Mouse (Mus musculus): ENCODE measurements at regions not wholly inside any gene's neighbourhood (a gene's known extent, or its start where the extent isn't known, plus 50 kb on each side); places are given as distances from the start of the nearest gene placed in this dataset.

GRCm38 (mm10) chr4:62808553-62808950 lies 156.8 kb upstream of the Zfp618 start:
- no peak for DNase-seq (ENCODE audit: low read depth)

GRCm38 (mm10) chr4:62809048-62809447 lies 156.3 kb upstream of the Zfp618 start:
- no peak for DNase-seq (ENCODE audit: low read depth)

GRCm38 (mm10) chr4:62819889-62820288 lies 145.5 kb upstream of the Zfp618 start:
- DNase-seq (ENCODE audit: low read depth): no peak

- no peak for DNase-seq (ENCODE audit: low read depth)
Measured at GRCm38 (mm10) chr4:62821288-62821687, 144.1 kb upstream of the Zfp618 start.

GRCm38 (mm10) chr4:62822568-62822967 lies 142.8 kb upstream of the Zfp618 start:
- DNase-seq (ENCODE audit: low read depth): peak; percentile 76

GRCm38 (mm10) chr4:62823082-62823481 lies 142.3 kb upstream of the Zfp618 start:
- DNase-seq (ENCODE audit: low read depth): no peak

- DNase-seq (ENCODE audit: low read depth): no peak
Measured at GRCm38 (mm10) chr4:62823555-62824250, 141.7 kb upstream of the Zfp618 start.

GRCm38 (mm10) chr4:62824581-62824980 lies 140.8 kb upstream of the Zfp618 start:
- no peak for DNase-seq (ENCODE audit: low read depth)

GRCm38 (mm10) chr4:62825256-62825655 lies 140.1 kb upstream of the Zfp618 start:
- no peak for DNase-seq (ENCODE audit: low read depth)

- DNase-seq (ENCODE audit: low read depth): no peak
Measured at GRCm38 (mm10) chr4:62828963-62829362, 136.4 kb upstream of the Zfp618 start.

- peak; percentile 61 for DNase-seq (ENCODE audit: low read depth)
Measured at GRCm38 (mm10) chr4:62833944-62834343, 131.4 kb upstream of the Zfp618 start.

GRCm38 (mm10) chr4:62836875-62837274 lies 128.5 kb upstream of the Zfp618 start:
- no peak for DNase-seq (ENCODE audit: low read depth)

- no peak for DNase-seq (ENCODE audit: low read depth)
Measured at GRCm38 (mm10) chr4:62850526-62850925, 114.8 kb upstream of the Zfp618 start.

GRCm38 (mm10) chr4:62853335-62853734 lies 112.0 kb upstream of the Zfp618 start:
- peak; percentile 38 for DNase-seq (ENCODE audit: low read depth)

GRCm38 (mm10) chr4:62856406-62856805 lies 109.0 kb upstream of the Zfp618 start:
- DNase-seq (ENCODE audit: low read depth): no peak

- no peak for DNase-seq (ENCODE audit: low read depth)
Measured at GRCm38 (mm10) chr4:62862756-62863155, 102.6 kb upstream of the Zfp618 start.

- DNase-seq (ENCODE audit: low read depth): no peak
Measured at GRCm38 (mm10) chr4:62870391-62870983, 94.9 kb upstream of the Zfp618 start.

GRCm38 (mm10) chr4:62872562-62872961 lies 92.8 kb upstream of the Zfp618 start:
- DNase-seq (ENCODE audit: low read depth): no peak

- DNase-seq (ENCODE audit: low read depth): no peak
Measured at GRCm38 (mm10) chr4:62873986-62874385, 91.4 kb upstream of the Zfp618 start.

- DNase-seq (ENCODE audit: low read depth): no peak
Measured at GRCm38 (mm10) chr4:62878063-62878462, 87.3 kb upstream of the Zfp618 start.

GRCm38 (mm10) chr4:62878927-62879326 lies 86.4 kb upstream of the Zfp618 start:
- no peak for DNase-seq (ENCODE audit: low read depth)

- DNase-seq (ENCODE audit: low read depth): peak; percentile 13
Measured at GRCm38 (mm10) chr4:62881824-62882223, 83.5 kb upstream of the Zfp618 start.

GRCm38 (mm10) chr4:62882276-62882675 lies 83.1 kb upstream of the Zfp618 start:
- no peak for DNase-seq (ENCODE audit: low read depth)

- no peak for DNase-seq (ENCODE audit: low read depth)
Measured at GRCm38 (mm10) chr4:62888736-62889135, 76.6 kb upstream of the Zfp618 start.

All from 416B (cell line).